Mouse (Mus musculus) lung, adult 2 months (tissue): Measurements from ENCODE around the gene Gtf2i.

ENCODE experiments used
- CTCF ChIP-seq: fragments of 200-500 bp; IDR thresholded peaks from 2 replicates; pipeline ENCODE4 v1.5.1; 2011; ENCODE audit warnings: mild to moderate bottlenecking, low read length, control low read depth; ENCODE audit not compliant: insufficient read depth
- POLR2A ChIP-seq: fragments of 200-500 bp; IDR thresholded peaks from 2 replicates; pipeline ENCODE4 v1.6.1; 2011; ENCODE audit warnings: low read depth, mild to moderate bottlenecking, control low read depth, low read length, borderline replicate concordance; ENCODE audit errors: extremely low read depth

DNA sequence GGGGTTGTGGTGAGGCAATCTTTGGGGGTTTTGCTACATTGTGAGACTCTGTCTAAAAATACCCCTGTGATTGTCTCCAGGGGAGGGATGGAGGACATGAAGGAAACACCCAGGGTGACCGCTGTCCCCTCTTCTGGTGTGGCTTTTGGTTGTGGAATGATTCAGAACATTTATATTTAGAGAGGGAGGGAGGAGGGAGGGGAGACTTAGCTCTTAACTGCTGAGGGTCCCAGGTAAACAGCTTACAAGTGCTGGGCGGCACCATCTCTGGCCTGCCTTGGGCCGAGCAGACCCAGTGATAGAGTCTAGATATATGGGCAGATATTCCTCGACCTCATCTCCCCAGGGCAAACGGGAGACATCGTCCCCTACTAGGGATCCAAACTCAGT is 86.3 kb downstream of the Gtf2i start:
- TF ChIP-seq CTCF (no peak), POLR2A (no peak)
